Mouse (Mus musculus) hindbrain, postnatal 0 days (tissue): ENCODE data around the gene Krt83. TPM values are rescaled to one million over a fixed set of nuclear protein-coding genes. Genes with fewer than 3 reads are reported as not detected.
A peak's percentile ranks its signal among the peaks of the same experiment; 100 is the strongest.

Experiments used
- ATAC-seq: fragments of 200-750 bp; cut with Nextera tagmentation; 2 replicates; pipeline ENCODE4 v1.8.0; 2017; ENCODE audit warnings: mild to moderate bottlenecking, moderate TSS enrichment, moderate library complexity
- DNase-seq: peaks from one replicate; pipeline ENCODE4 v3.0.0-alpha.2; 2015; ENCODE audit warnings: low spot score
- H3K27ac ChIP-seq: fragments of 300-500 bp; sonication (generic); 2 replicates; pipeline ENCODE4 v1.5.1; 2014; ENCODE audit warnings: mild to moderate bottlenecking
- H3K27me3 ChIP-seq: fragments of 300-500 bp; sonication (generic); 2 replicates; pipeline ENCODE4 v1.6.1; 2014; ENCODE audit warnings: low read length, mixed read lengths; ENCODE audit not compliant: insufficient read depth
- H3K36me3 ChIP-seq: fragments of 300-500 bp; sonication (generic); 2 replicates; pipeline ENCODE4 v1.6.1; 2014; ENCODE audit warnings: low read length, mixed read lengths; ENCODE audit not compliant: insufficient read depth
- H3K4me1 ChIP-seq: fragments of 300-500 bp; sonication (generic); 2 replicates; pipeline ENCODE4 v1.6.1; 2014; ENCODE audit warnings: antibody characterized with exemption, low read length, mixed read lengths; ENCODE audit not compliant: insufficient read depth
- H3K4me2 ChIP-seq: fragments of 300-500 bp; sonication (generic); 2 replicates; pipeline ENCODE4 v1.6.1; 2014; ENCODE audit warnings: low read depth, mild to moderate bottlenecking, low read length, moderate library complexity, mixed read lengths
- H3K4me3 ChIP-seq: fragments of 300-500 bp; sonication (generic); 2 replicates; pipeline ENCODE4 v1.5.1; 2014; ENCODE audit warnings: low read length
- H3K9ac ChIP-seq: fragments of 300-500 bp; sonication (generic); replicated peaks from 2 replicates; pipeline ENCODE4 v1.6.1; 2014; ENCODE audit warnings: mild to moderate bottlenecking, low read length, moderate library complexity, mixed read lengths
- H3K9me3 ChIP-seq: fragments of 300-500 bp; sonication (generic); 2 replicates; pipeline ENCODE4 v1.6.1; 2016; ENCODE audit warnings: low read length, mixed read lengths
- CTCF ChIP-seq: IDR thresholded peaks from 2 replicates; pipeline ENCODE4 v1.5.1; 2016; ENCODE audit warnings: antibody characterized with exemption, control low read depth, low read depth
- WGBS: fragments of 180-500 bp; shearing (Covaris S2); extraction: QIAGEN DNeasy Blood & Tissue Kit; methylation state at CpG from one replicate; pipeline ENCODE4 v1.1.7; 2014; 5-methylcytosine and 5-hydroxymethylcytosine counted together
- polyA plus RNA-seq: library from polyadenylated mRNA; unstranded; fragments of >200 nt; fragmentation: Nextera tagmentation; extraction: Ambion mirVana; gene quantifications from 2 replicates; pipeline ENCODE4 v1.2.1, GENCODE M21; 2015
- total RNA-seq: library from RNA; depleted of rRNA; stranded (reverse); fragments of >200 nt; gene quantifications from 2 replicates; pipeline ENCODE4 v1.2.3, GENCODE M21; 2014

Krt83 gene
- total and polyA plus RNA-seq, 2 experiments from 2014 or later, result not detected

DNA sequence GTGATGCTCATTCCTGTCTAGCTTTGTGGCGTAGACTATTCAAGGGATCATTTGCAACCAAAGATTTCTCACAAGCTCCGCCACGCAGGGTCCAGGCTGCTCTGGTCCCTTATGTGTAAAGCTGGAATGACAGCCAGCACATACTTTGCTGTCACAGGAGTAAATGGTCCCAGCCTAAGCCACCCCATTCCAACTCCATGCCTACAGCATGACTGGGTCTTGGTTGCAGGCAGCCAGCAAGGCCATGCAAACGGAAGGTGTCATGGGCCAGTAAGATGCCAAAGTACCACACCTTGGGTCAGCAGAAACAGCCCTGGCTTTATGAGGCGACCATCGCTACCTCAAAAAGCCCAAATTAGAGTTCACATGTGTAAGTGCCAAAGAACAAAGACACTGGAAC lies 2.4 kb upstream of the Krt83 start:
- no peak for ATAC-seq
- no peaks in the 10 kb centered on the region for H3K9me3 ChIP-seq
- no peaks in the 10 kb centered on the region for H3K27me3 ChIP-seq
- no peak for TF ChIP-seq CTCF
- no peak overlapping the region for H3K4me3 ChIP-seq
- no peak for DNase-seq
- H3K27ac ChIP-seq, result no peak overlapping the region
- H3K9ac ChIP-seq, result no peak overlapping the region
- no peak overlapping the region for H3K4me2 ChIP-seq
- H3K36me3 ChIP-seq, result no peaks in the 10 kb centered on the region
- H3K4me1 ChIP-seq, result no peaks in the 10 kb centered on the region
- WGBS, result 94% methylated on average over 6 of the region's 6 CpGs

DNA sequence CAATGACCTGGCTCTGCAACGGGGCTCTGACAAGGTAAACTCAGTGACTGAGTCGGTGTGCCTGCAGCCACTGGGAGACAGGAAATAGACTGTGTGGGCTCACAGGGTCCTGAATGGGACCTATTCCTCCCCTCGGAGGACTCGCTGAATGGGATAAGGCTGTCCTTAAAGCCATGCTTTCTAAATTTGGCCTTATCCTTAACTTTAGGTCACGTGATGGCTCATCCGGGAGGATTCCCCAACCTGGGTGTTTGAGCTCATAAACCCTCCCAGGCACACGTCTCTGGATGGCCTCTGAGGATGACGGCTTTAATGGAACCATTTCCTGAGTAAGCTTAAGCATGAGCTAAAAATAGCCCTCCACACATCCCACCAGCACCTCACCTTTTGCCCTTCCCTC lies 1.4 kb upstream of the Krt83 start:
- Histone ChIP-seq H3K27ac (no peak overlapping the region), H3K4me1 (no peaks in the 10 kb centered on the region), H3K9ac (no peak overlapping the region), H3K36me3 (no peaks in the 10 kb centered on the region), H3K9me3 (no peaks in the 10 kb centered on the region), H3K4me2 (no peak overlapping the region), H3K27me3 (no peaks in the 10 kb centered on the region), H3K4me3 (no peak overlapping the region)
- WGBS, result 69% methylated on average over 8 of the region's 8 CpGs
- DNase-seq, result no peak
- no peak for TF ChIP-seq CTCF
- no peak for ATAC-seq

DNA sequence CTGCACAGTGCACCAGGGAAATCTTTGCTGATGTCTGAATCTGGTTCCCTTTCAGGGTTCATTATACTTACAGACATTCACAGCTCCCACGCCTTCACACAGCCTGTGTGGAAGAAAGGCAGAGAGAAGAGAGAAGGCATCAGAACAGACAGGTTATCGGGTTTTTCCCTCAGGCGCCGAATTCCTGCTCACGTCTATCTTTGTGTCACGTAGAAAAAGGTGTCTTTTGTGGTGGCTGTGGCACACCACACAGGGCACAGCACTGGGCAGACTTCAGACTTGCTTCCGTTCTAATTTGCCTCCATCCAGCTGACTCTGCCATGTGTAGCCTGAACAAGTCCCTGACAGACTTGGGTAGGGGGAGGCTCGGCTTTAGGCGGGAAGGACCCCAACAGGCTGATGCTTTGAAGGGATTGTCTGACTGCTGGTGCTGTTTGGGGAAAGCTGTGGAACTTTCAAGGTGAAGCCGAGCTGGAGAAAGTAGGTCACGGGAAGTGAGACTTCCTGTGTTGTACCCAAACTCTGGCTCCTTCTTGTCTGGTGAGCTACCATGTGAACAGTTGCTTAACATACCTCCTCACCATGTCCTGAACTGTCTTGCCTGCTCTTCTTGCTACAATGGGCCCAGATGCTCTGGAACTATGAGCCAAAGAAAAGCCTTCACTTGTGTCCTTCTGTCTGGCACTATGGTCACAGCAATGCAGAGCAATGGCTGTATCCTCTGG lies 5.2 kb downstream of the Krt83 start:
- WGBS, result 78% methylated on average over 11 of the region's 11 CpGs
- H3K4me1 ChIP-seq, result no peaks in the 10 kb centered on the region; the same call in 1 of the 2 replicates
- H3K9me3 ChIP-seq, result no peaks in the 10 kb centered on the region
- TF ChIP-seq CTCF, result no peak
- H3K27ac ChIP-seq, result no peak overlapping the region
- no peaks in the 10 kb centered on the region for H3K27me3 ChIP-seq
- H3K36me3 ChIP-seq, result no peaks in the 10 kb centered on the region
- no peak overlapping the region for H3K4me2 ChIP-seq
- H3K4me3 ChIP-seq, result no peak overlapping the region
- no peak for ATAC-seq
- DNase-seq, result no peak
- H3K9ac ChIP-seq, result no peak overlapping the region

DNA sequence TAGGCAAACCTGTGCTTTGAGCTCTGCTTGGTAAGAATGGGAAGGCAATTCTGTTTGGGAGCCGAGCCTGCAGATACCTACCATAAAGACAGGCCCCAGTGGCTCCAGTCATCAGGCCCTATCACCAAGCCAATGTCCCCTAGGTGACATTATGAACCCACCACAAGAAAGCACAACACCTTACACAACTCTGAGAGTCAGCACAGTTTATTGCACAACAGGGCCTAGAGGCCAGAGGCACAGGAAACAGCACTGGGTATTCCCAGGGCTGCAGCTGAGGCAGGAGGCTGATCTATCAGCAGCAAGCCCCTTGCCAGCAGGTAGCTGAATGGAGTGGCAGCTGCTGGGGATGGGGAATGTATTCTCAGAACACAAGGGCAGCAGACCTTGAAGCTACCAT lies 6.4 kb downstream of the Krt83 start:
- Histone ChIP-seq H3K27me3 (no peaks in the 10 kb centered on the region), H3K4me3 (no peak overlapping the region), H3K36me3 (no peaks in the 10 kb centered on the region), H3K9ac (no peak overlapping the region), H3K4me2 (no peak overlapping the region), H3K9me3 (no peaks in the 10 kb centered on the region), H3K4me1 (no peaks in the 10 kb centered on the region; the same call in 1 of the 2 replicates), H3K27ac (no peak overlapping the region)
- DNase-seq (no peak), ATAC-seq (no peak)
- 77% methylated on average over 1 of the region's 1 CpGs for WGBS
- TF ChIP-seq CTCF, result no peak

DNA sequence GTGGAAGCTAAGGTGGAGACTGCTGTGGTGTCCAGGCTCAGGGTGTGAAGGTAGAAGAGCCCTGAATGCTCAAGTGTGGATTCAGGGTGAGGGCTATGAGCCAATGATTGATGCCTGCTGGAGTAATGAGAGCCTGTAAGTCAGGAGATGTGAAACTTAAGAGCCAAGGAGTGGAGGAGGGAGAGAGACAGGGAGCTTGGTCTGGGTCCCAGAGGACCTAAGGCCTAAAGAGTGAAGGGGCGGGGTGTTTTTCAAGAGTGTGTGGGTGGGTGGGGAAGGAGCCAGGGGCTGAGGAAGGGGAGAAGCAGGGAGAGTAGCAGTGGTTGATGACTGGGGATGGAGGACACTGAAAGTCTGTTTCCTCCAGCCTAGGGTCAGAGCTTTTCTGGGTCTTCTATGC lies 7.7 kb downstream of the Krt83 start:
- no peaks in the 10 kb centered on the region for H3K36me3 ChIP-seq
- no peaks in the 10 kb centered on the region for H3K9me3 ChIP-seq
- no peaks in the 10 kb centered on the region for H3K27me3 ChIP-seq
- no peak overlapping the region for H3K4me2 ChIP-seq
- H3K9ac ChIP-seq, result no peak overlapping the region
- TF ChIP-seq CTCF, result no peak
- H3K4me3 ChIP-seq, result no peak overlapping the region
- no peak overlapping the region for H3K27ac ChIP-seq
- DNase-seq (no peak), ATAC-seq (no peak)
- H3K4me1 ChIP-seq, result peaks cover 6% of the 10 kb centered on the region
- 92% methylated on average over 1 of the region's 1 CpGs for WGBS

DNA sequence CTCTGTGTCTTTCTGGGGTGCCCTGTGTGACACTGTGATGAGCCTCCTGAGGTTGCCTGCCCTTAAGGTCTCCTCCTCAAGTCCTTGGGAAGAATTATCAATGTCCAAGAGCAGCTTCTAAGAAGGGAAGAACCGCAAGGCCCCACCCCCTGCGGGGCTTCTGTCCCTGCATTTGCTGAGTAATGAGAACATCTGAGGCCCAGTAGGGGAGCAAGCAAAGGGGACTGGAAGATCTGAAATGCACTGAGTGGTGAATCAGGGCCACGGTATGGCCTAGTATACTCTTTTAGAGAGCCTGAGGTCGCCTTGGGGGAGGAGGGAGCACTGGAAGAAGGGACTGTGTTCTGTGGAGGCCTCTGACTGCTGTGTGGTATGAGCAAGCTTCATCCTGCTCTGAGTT lies 9.3 kb downstream of the Krt83 start:
- ATAC-seq, result no peak
- peaks cover 6% of the 10 kb centered on the region for H3K4me1 ChIP-seq

DNA sequence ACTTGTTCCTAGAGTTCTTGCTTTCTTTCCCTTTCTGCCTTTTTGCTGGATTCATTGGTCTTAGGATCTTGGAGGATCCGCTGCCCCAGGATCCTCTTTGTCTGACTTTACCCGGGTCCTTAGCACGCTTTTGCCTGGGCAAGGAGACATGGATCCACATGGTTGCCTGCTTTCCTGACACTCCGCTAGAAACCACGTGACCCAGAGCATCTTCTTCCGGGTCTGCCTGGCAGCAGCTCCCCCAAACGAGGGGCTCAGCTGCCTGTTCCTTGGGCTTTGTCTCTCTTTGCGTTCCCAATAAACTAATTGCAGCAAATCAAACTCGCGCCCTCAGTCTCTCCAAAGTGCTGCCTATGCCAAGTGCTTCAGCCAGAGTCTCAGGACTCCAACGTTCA lies 11.6 kb downstream of the Krt83 start:
- WGBS, result 27% methylated on average over 11 of the region's 11 CpGs
- Histone ChIP-seq H3K4me3 (peak overlapping the region; percentile 19), H3K27ac (no peak overlapping the region), H3K4me2 (peak overlapping the region; percentile 53), H3K9me3 (no peaks in the 10 kb centered on the region), H3K4me1 (peaks cover 6% of the 10 kb centered on the region), H3K36me3 (no peaks in the 10 kb centered on the region), H3K9ac (peak overlapping the region; percentile 41; the same call in 1 of the 2 replicates), H3K27me3 (no peaks in the 10 kb centered on the region; the same call in 1 of the 2 replicates)
- ATAC-seq, result no peak
- no peak for TF ChIP-seq CTCF
- DNase-seq, result peak; percentile 36

More for the DNA sequence above, 9.3 kb downstream of the Krt83 start:
- WGBS, result 45% methylated on average over 4 of the region's 4 CpGs
- no peaks in the 10 kb centered on the region for H3K27me3 ChIP-seq
- H3K27ac ChIP-seq, result no peak overlapping the region
- TF ChIP-seq CTCF, result no peak
- no peak for DNase-seq
- H3K36me3 ChIP-seq, result no peaks in the 10 kb centered on the region
- H3K4me2 ChIP-seq, result no peak overlapping the region
- H3K9ac ChIP-seq, result no peak overlapping the region
- no peak overlapping the region for H3K4me3 ChIP-seq
- no peaks in the 10 kb centered on the region for H3K9me3 ChIP-seq
